Mouse (Mus musculus) hindbrain, embryonic 14.5 days (tissue): ENCODE data around the gene 9930111J21Rik1. TPM values are rescaled to one million over a fixed set of nuclear protein-coding genes. Genes with fewer than 3 reads are reported as not detected.
"Not testable (repeated sequence)": the region's sequence is repeated elsewhere in the genome, so short reads cannot be mapped to it uniquely, and the experiment has no call there.

ENCODE experiments used
- ATAC-seq: fragments of 200-750 bp; cut with Nextera tagmentation; 2 replicates; pipeline ENCODE4 v1.8.0; 2017; ENCODE audit warnings: moderate number of reproducible peaks, mild to moderate bottlenecking, moderate TSS enrichment, moderate library complexity; ENCODE audit not compliant: low FRiP score
- DNase-seq: peaks from one replicate; pipeline ENCODE4 v3.0.0-alpha.2; 2015; ENCODE audit warnings: low spot score
- H3K27ac ChIP-seq: fragments of 300-500 bp; sonication (generic); 2 replicates; pipeline ENCODE4 v1.5.1; 2014; ENCODE audit warnings: mild to moderate bottlenecking, moderate library complexity
- H3K27me3 ChIP-seq: fragments of 300-500 bp; sonication (generic); 2 replicates; pipeline ENCODE4 v1.6.1; 2014; ENCODE audit warnings: mild to moderate bottlenecking, low read length, mixed read lengths; ENCODE audit not compliant: control insufficient read depth, insufficient read depth
- H3K36me3 ChIP-seq: fragments of 300-500 bp; sonication (generic); replicated peaks from 2 replicates; pipeline ENCODE4 v1.6.1; 2014; ENCODE audit not compliant: control insufficient read depth, insufficient read depth
- H3K4me1 ChIP-seq: fragments of 300-500 bp; sonication (generic); replicated peaks from 2 replicates; pipeline ENCODE4 v1.6.1; 2014; ENCODE audit warnings: antibody characterized with exemption, low read length, mixed read lengths; ENCODE audit not compliant: control insufficient read depth, insufficient read depth
- H3K4me2 ChIP-seq: fragments of 300-500 bp; sonication (generic); replicated peaks from 2 replicates; pipeline ENCODE4 v1.6.1; 2014; ENCODE audit warnings: mild to moderate bottlenecking, moderate library complexity
- H3K4me3 ChIP-seq: fragments of 300-500 bp; sonication (generic); replicated peaks from 2 replicates; pipeline ENCODE4 v1.5.1; 2014; ENCODE audit warnings: mild to moderate bottlenecking, low read length
- H3K9ac ChIP-seq: fragments of 300-500 bp; sonication (generic); 2 replicates; pipeline ENCODE4 v1.6.1; 2014
- H3K9me3 ChIP-seq: fragments of 300-500 bp; sonication (generic); 2 replicates; pipeline ENCODE4 v1.6.1; 2016; ENCODE audit warnings: low read length; ENCODE audit not compliant: control insufficient read depth
- WGBS: fragments of 180-500 bp; shearing (Covaris S2); extraction: QIAGEN DNeasy Blood & Tissue Kit; methylation state at CpG from one replicate; pipeline ENCODE4 v1.1.7; 2014; 5-methylcytosine and 5-hydroxymethylcytosine counted together
- polyA plus RNA-seq: library from polyadenylated mRNA; unstranded; fragments of >200 nt; fragmentation: Nextera tagmentation; extraction: Ambion mirVana; gene quantifications from 2 replicates; pipeline ENCODE4 v1.2.1, GENCODE M21; 2014

Gene 9930111J21Rik1
- polyA plus RNA-seq, 1 experiment from 2014 or later = 0.51 TPM

- not testable (repeated sequence) for H3K9ac ChIP-seq, H3K9me3 ChIP-seq, ATAC-seq, H3K36me3 ChIP-seq, H3K4me1 ChIP-seq, DNase-seq, H3K27me3 ChIP-seq, H3K27ac ChIP-seq, H3K4me3 ChIP-seq, H3K4me2 ChIP-seq
- 74% methylated on average over 2 of the region's 3 CpGs for WGBS
These were observed 9.0 kb upstream of the 9930111J21Rik1 start for GRCm38 (mm10) chr11:48988219-48988618.

- WGBS = no CpG with 5 or more reads among the region's 3 CpGs
- H3K4me1 ChIP-seq, H3K9ac ChIP-seq, H3K9me3 ChIP-seq, H3K4me3 ChIP-seq, DNase-seq, H3K4me2 ChIP-seq, H3K27me3 ChIP-seq, H3K27ac ChIP-seq, H3K36me3 ChIP-seq, ATAC-seq: not testable (repeated sequence)
These were observed 3.6 kb upstream of the 9930111J21Rik1 start for GRCm38 (mm10) chr11:48982848-48983247.

GRCm38 (mm10) chr11:48980052-48980451 lies 854 bp upstream of the 9930111J21Rik1 start:
- H3K27ac ChIP-seq, H3K4me3 ChIP-seq, DNase-seq, H3K9ac ChIP-seq, H3K9me3 ChIP-seq, H3K36me3 ChIP-seq, H3K4me2 ChIP-seq, H3K27me3 ChIP-seq, H3K4me1 ChIP-seq, ATAC-seq: not testable (repeated sequence)
- no CpG with 5 or more reads among the region's 5 CpGs for WGBS

GRCm38 (mm10) chr11:48978240-48978939 lies 808 bp downstream of the 9930111J21Rik1 start, which contains the start of gene Olfr56:
Gene Olfr56, plus strand, starts transcription at chr11:48978889.
- H3K36me3 ChIP-seq, ATAC-seq, H3K4me2 ChIP-seq, H3K4me3 ChIP-seq, H3K9me3 ChIP-seq, H3K27me3 ChIP-seq, DNase-seq, H3K4me1 ChIP-seq, H3K9ac ChIP-seq, H3K27ac ChIP-seq: not testable (repeated sequence)
- WGBS = no CpG with 5 or more reads among the region's 1 CpGs

DNA sequence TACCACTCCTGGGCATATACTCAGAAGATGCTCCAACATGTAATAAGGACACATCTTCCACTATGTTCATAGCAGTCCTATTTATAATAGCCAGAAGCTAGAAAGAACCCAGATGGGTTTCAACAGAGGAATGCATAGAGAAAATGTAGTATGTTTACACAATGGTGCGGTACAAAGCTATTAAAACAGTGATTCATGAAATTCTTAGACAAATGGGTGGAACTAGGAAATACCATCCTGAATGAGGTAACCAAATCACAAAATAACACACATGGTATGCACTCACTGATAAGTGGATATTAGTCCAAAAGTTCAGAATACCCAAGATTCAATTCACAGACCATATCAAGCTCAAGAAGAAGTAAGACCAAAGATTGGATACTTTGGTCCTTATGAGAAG lies 4.5 kb downstream of the 9930111J21Rik1 start:
- not testable (repeated sequence) for H3K27ac ChIP-seq, H3K36me3 ChIP-seq, H3K4me2 ChIP-seq, H3K4me1 ChIP-seq, H3K9me3 ChIP-seq, DNase-seq, H3K27me3 ChIP-seq, H3K4me3 ChIP-seq, ATAC-seq, H3K9ac ChIP-seq
- WGBS = no CpG with 5 or more reads among the region's 1 CpGs

- not testable (repeated sequence) for H3K36me3 ChIP-seq, ATAC-seq, H3K4me1 ChIP-seq, H3K9ac ChIP-seq, H3K4me3 ChIP-seq, H3K27ac ChIP-seq, H3K9me3 ChIP-seq, H3K4me2 ChIP-seq, DNase-seq, H3K27me3 ChIP-seq
- 93% methylated on average over 6 of the region's 6 CpGs for WGBS
These were observed 33.1 kb downstream of the 9930111J21Rik1 start, which contains the start of gene Psme2b for GRCm38 (mm10) chr11:48946090-48946489. Gene Psme2b, minus strand, starts transcription at chr11:48946190.

- not testable (repeated sequence) for H3K4me1 ChIP-seq, H3K4me3 ChIP-seq, H3K27ac ChIP-seq, H3K27me3 ChIP-seq, H3K4me2 ChIP-seq, DNase-seq, H3K9me3 ChIP-seq, H3K36me3 ChIP-seq, ATAC-seq, H3K9ac ChIP-seq
These were observed 39.9 kb downstream of the 9930111J21Rik1 start for GRCm38 (mm10) chr11:48939286-48939685.

DNA sequence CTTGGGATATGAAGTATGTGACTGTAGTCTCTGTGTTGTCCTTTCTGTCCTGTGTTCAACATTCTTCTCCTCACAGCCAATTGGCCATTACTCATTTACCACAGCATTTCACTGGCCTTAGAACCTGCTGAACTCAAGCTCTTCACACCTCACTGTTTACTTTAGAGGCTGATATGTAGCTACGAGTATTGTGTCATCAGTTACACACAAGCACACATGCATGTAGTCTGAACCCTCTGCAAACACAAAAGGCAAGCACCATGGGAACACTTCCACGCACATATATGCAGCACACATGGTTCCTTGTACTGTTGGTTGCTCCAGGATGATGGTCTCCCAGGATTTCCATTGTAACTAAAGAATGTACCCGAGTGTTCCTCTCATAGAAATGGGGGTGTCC lies 43.9 kb downstream of the 9930111J21Rik1 start:
- H3K4me2 ChIP-seq, H3K4me1 ChIP-seq, H3K9me3 ChIP-seq, H3K4me3 ChIP-seq, H3K27ac ChIP-seq, DNase-seq, H3K9ac ChIP-seq, H3K36me3 ChIP-seq, H3K27me3 ChIP-seq, ATAC-seq: not testable (repeated sequence)
- WGBS = no CpG with 5 or more reads among the region's 3 CpGs

DNA sequence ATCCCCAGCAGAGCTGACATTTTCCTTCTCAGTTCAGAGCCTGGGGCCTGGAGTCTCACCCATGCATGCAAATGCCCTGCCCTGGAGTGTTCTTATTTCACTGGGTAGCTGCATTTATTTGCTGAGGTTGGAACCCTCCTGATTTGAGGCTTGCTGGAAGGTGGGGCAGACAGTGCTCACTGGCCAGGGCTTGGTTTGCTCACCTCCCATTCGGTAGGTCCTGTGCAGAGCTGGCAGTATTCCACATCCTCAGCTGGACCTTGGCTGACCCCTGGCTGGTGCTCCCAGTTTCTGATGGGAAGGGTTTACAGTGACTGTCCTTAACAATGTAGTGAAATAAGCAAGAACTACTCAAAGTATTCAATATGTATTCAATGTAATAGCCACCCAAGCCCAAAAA lies 45.3 kb downstream of the 9930111J21Rik1 start:
- ATAC-seq, H3K27ac ChIP-seq, H3K4me2 ChIP-seq, H3K27me3 ChIP-seq, H3K36me3 ChIP-seq, DNase-seq, H3K4me1 ChIP-seq, H3K9ac ChIP-seq, H3K9me3 ChIP-seq, H3K4me3 ChIP-seq: not testable (repeated sequence)
- WGBS = 30% methylated on average over 1 of the region's 1 CpGs

DNA sequence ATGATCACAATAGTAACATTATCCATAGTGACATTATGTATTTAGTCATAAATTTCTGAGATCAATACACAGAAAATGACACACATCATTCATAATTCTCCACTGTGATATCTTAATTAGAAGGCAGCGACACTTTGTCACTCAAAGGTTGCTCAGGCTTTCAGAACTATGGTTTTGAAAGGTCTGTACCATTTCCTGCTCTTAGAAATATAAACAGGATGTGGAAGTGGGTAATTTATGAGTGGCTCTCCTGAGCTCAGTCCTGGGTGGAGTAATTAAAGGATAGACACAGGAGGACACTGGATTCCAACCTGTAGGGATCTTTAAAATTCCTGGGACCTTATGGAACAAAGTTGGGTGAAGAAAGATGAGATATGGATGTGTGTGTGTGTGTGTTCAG lies 45.8 kb downstream of the 9930111J21Rik1 start:
- H3K4me1 ChIP-seq, H3K36me3 ChIP-seq, H3K4me3 ChIP-seq, H3K9me3 ChIP-seq, H3K9ac ChIP-seq, DNase-seq, ATAC-seq, H3K27me3 ChIP-seq, H3K27ac ChIP-seq, H3K4me2 ChIP-seq: not testable (repeated sequence)
- WGBS = 71% methylated on average over 1 of the region's 1 CpGs
